Mouse (Mus musculus): ENCODE measurements around the gene Hoxa2.

GRCm38 (mm10) chr6:52155471-52155870, 9.2 kb downstream of the Hoxa2 start:
- TF ChIP-seq CTCF (IDR thresholded peaks at IDR 0.05; ENCODE audit: control insufficient read depth, insufficient read depth, insufficient read length) (no peak), MAX (IDR thresholded peaks at IDR 0.05) (no peak), USF1 (IDR thresholded peaks at IDR 0.05; ENCODE audit: low read depth) (no peak)
